Mouse (Mus musculus) C2C12 (cell line): ENCODE data around the gene Lhfpl4. TPM values are rescaled to one million over a fixed set of nuclear protein-coding genes. Genes with fewer than 3 reads are reported as not detected.

ENCODE experiments used
- H3K27me3 ChIP-seq: one replicate; pipeline ENCODE4 v1.6.1; 2011; ENCODE audit not compliant: control insufficient read depth, insufficient read depth, insufficient read length
- H3K36me3 ChIP-seq: one replicate; pipeline ENCODE4 v1.6.1; 2011; ENCODE audit not compliant: control insufficient read depth, insufficient read depth
- H3K4me3 ChIP-seq: one replicate; pipeline ENCODE4 v1.5.1; 2011; ENCODE audit warnings: mild to moderate bottlenecking, control low read depth; ENCODE audit not compliant: poor library complexity, insufficient read depth, severe bottlenecking
- H3K79me2 ChIP-seq: one replicate; pipeline ENCODE4 v1.6.1; 2011; ENCODE audit not compliant: control insufficient read depth, insufficient read depth
- H3K79me3 ChIP-seq: one replicate; pipeline ENCODE4 v1.6.1; 2011; ENCODE audit warnings: low read depth, control low read depth
- H3ac ChIP-seq: one replicate; pipeline ENCODE3; 2011; ENCODE audit warnings: low read depth; ENCODE audit not compliant: control insufficient read depth, insufficient read length
- CEBPB ChIP-seq: IDR thresholded peaks from one replicate; pipeline ENCODE4 v1.6.1; 2011; ENCODE audit warnings: low read depth, mild to moderate bottlenecking, control low read depth, moderate library complexity
- CTCF ChIP-seq: IDR thresholded peaks from one replicate; pipeline ENCODE4 v1.5.1; 2011; ENCODE audit not compliant: control insufficient read depth, insufficient read depth, insufficient read length
- FOSL1 ChIP-seq: IDR thresholded peaks from one replicate; pipeline ENCODE4 v1.8.0; 2011; ENCODE audit warnings: mild to moderate bottlenecking, low read length; ENCODE audit not compliant: poor library complexity, insufficient read depth, severe bottlenecking
- MAX ChIP-seq: IDR thresholded peaks from one replicate; pipeline ENCODE4 v1.6.1; 2011; ENCODE audit warnings: mild to moderate bottlenecking, control low read depth
- MYOD1 ChIP-seq: IDR thresholded peaks from one replicate; pipeline ENCODE4 v1.6.1; 2011; ENCODE audit warnings: low read depth; ENCODE audit not compliant: control insufficient read depth, insufficient read length
- MYOG ChIP-seq: IDR thresholded peaks from one replicate; pipeline ENCODE4 v1.6.1; 2011; ENCODE audit not compliant: control insufficient read depth, insufficient read length; ENCODE audit errors: extremely low read depth
- USF1 ChIP-seq: IDR thresholded peaks from one replicate; pipeline ENCODE4 v1.6.1; 2011; ENCODE audit warnings: low read depth, mild to moderate bottlenecking, control low read depth, moderate library complexity
- polyA plus RNA-seq: library from polyadenylated mRNA; unstranded; fragments of >200 nt; fragmentation: generic; extraction: Trizol; gene quantifications from one replicate; pipeline ENCODE4 v1.2.1, GENCODE M21; 2012; ENCODE audit warnings: missing spikeins

Lhfpl4 gene
- polyA plus RNA-seq, 1 experiment, result 0.18 TPM

DNA sequence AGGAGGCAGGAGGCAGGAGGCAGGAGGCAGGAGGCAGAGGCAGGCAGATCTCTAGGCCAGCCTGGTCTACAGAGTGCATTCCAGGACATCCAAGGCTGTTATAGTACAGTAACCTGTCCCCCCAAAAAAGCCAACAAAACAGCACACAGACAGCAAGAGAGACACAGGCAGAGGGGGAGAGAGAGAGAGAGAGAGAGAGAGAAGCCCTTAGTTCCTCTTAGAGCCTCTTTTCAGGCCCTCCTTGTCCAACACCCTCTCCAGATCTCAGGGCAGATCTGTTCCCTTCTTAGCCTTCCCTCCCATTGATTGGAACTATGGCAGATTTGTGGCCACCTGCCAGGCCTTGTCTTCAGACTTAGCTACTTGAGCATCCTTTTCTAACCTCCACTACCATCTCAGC, 31.7 kb downstream of the Lhfpl4 start:
- H3K4me3 ChIP-seq, result no peak overlapping the region
- no peaks in the 10 kb centered on the region for H3K27me3 ChIP-seq
- TF ChIP-seq FOSL1 (no peak), MAX (no peak), MYOD1 (no peak), CEBPB (no peak), MYOG (no peak), CTCF (no peak), USF1 (no peak)
- H3K79me3 ChIP-seq, result no peaks in the 10 kb centered on the region
- H3K79me2 ChIP-seq, result no peaks in the 10 kb centered on the region
- H3K36me3 ChIP-seq, result peaks cover 32% of the 10 kb centered on the region
- no peak overlapping the region for H3ac ChIP-seq

DNA sequence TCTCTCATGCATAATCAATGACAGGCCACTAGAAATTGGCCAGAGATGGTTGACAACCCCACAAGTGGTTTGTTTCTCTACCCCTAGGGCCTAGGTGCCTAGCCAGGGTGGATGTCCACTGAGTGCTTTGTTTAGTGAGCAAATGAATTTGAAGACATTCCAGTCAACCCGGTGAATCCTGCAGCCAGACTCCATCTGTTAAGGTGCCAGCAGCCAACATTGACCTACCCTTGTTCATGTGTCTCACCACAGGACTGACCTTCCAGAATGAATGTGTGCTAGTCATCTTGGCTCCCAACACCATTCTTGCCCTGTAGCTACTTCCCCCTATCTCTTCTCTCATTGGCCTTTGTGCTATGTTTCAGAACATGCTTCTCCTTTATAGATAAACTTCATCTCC, 33.2 kb downstream of the Lhfpl4 start:
- Histone ChIP-seq H3K79me3 (no peaks in the 10 kb centered on the region), H3K27me3 (no peaks in the 10 kb centered on the region), H3K79me2 (no peaks in the 10 kb centered on the region), H3K36me3 (peaks cover 41% of the 10 kb centered on the region), H3K4me3 (no peak overlapping the region), H3ac (no peak overlapping the region)
- TF ChIP-seq CTCF, result no peak
- TF ChIP-seq USF1, result no peak
- TF ChIP-seq MYOG, result no peak
- no peak for TF ChIP-seq MAX
- no peak for TF ChIP-seq MYOD1
- no peak for TF ChIP-seq FOSL1
- no peak for TF ChIP-seq CEBPB

DNA sequence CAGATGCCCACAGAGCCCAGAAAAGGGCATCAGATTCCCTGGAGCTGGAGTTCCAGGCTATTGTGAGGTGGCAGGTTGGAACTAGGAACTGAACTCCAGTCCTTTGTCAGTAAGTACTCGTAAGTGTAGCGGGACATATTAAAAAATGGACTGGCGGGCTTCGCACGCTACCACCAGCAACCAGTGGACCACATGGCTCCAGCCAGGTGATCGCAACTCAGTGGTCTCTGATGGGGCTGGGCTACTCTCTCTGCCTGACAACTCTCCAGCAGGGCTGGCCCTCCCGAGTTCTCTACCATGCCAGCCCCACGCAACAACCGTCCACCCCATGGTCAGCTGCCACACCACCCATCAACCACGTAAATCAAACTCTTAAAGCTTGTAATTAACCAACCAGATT, 35.1 kb downstream of the Lhfpl4 start:
- Histone ChIP-seq H3ac (no peak overlapping the region), H3K27me3 (no peaks in the 10 kb centered on the region), H3K79me2 (no peaks in the 10 kb centered on the region), H3K4me3 (no peak overlapping the region), H3K36me3 (peaks cover 60% of the 10 kb centered on the region), H3K79me3 (no peaks in the 10 kb centered on the region)
- no peak for TF ChIP-seq MYOG
- TF ChIP-seq FOSL1, result no peak
- TF ChIP-seq CTCF, result no peak
- TF ChIP-seq MAX, result no peak

- no peaks in the 10 kb centered on the region for H3K79me2 ChIP-seq
- H3ac ChIP-seq, result no peak overlapping the region
- TF ChIP-seq CEBPB (no peak), MYOD1 (no peak), MAX (no peak), CTCF (no peak)
- no peaks in the 10 kb centered on the region for H3K27me3 ChIP-seq
- H3K4me3 ChIP-seq, result no peak overlapping the region
- H3K36me3 ChIP-seq, result peaks cover 85% of the 10 kb centered on the region
- H3K79me3 ChIP-seq, result no peaks in the 10 kb centered on the region
Measured at GRCm38 (mm10) chr6:113156064-113156463, 39.1 kb downstream of the Lhfpl4 start.

DNA sequence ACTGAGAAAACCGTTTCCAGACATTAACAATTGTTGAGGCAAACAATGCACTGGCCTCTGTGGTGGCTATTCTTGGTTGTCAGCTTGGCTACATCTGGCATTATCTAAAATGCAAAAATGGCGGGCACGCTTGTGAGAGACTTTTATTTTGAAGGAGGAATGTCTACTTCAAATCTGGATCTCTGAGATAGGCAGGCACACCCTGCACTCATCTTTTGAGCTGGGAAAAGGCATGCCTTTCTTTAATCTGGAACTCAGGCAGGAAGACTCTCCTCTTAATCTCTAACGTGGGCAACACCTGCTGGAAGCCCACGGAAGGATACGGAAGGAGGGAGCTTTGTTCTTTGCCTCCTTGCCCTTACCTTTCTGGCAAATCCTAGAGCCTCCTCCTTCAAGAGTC, 40.3 kb downstream of the Lhfpl4 start:
- Histone ChIP-seq H3K36me3 (peaks cover 86% of the 10 kb centered on the region), H3K27me3 (no peaks in the 10 kb centered on the region), H3ac (no peak overlapping the region), H3K79me3 (no peaks in the 10 kb centered on the region), H3K4me3 (no peak overlapping the region), H3K79me2 (no peaks in the 10 kb centered on the region)
- no peak for TF ChIP-seq USF1
- TF ChIP-seq MYOG, result no peak
- TF ChIP-seq CTCF, result no peak
- TF ChIP-seq MAX, result no peak
- TF ChIP-seq MYOD1, result no peak
- no peak for TF ChIP-seq FOSL1
- TF ChIP-seq CEBPB, result no peak

GRCm38 (mm10) chr6:113154071-113154470, 41.1 kb downstream of the Lhfpl4 start:
- no peaks in the 10 kb centered on the region for H3K27me3 ChIP-seq
- H3K79me3 ChIP-seq, result no peaks in the 10 kb centered on the region
- H3K79me2 ChIP-seq, result no peaks in the 10 kb centered on the region
- H3ac ChIP-seq, result no peak overlapping the region
- H3K4me3 ChIP-seq, result no peak overlapping the region
- TF ChIP-seq CTCF (no peak), USF1 (no peak), CEBPB (no peak), MYOG (no peak), MAX (no peak), MYOD1 (no peak), FOSL1 (no peak)
- H3K36me3 ChIP-seq, result peaks cover 90% of the 10 kb centered on the region
